Mouse (Mus musculus) stomach, embryonic 14.5 days (tissue): ENCODE data around the gene C730034F03Rik. TPM values are rescaled to one million over a fixed set of nuclear protein-coding genes. Genes with fewer than 3 reads are reported as not detected.

Experiments used
- ATAC-seq: fragments of 200-750 bp; cut with Nextera tagmentation; 2 replicates; pipeline ENCODE4 v1.8.0; 2017; ENCODE audit warnings: low read depth, moderate TSS enrichment; ENCODE audit not compliant: insufficient number of reproducible peaks, insufficient read depth, low FRiP score
- H3K27ac ChIP-seq: fragments of 300-500 bp; sonication (generic); 2 replicates; pipeline ENCODE4 v1.5.1; 2014; ENCODE audit warnings: mild to moderate bottlenecking, low read length, moderate library complexity, mixed read lengths
- H3K27me3 ChIP-seq: fragments of 300-500 bp; sonication (generic); 2 replicates; pipeline ENCODE4 v1.6.1; 2014; ENCODE audit warnings: low read length, control low read depth, mixed read lengths; ENCODE audit not compliant: control insufficient read depth, insufficient read depth
- H3K36me3 ChIP-seq: fragments of 300-500 bp; sonication (generic); 2 replicates; pipeline ENCODE4 v1.6.1; 2014; ENCODE audit warnings: mild to moderate bottlenecking, control low read depth, low read length, moderate library complexity, mixed read lengths; ENCODE audit not compliant: control insufficient read depth, insufficient read depth
- H3K4me1 ChIP-seq: fragments of 300-500 bp; sonication (generic); 2 replicates; pipeline ENCODE4 v1.6.1; 2014; ENCODE audit warnings: low read length, control low read depth, mixed read lengths; ENCODE audit not compliant: control insufficient read depth, insufficient read depth
- H3K4me2 ChIP-seq: fragments of 300-500 bp; sonication (generic); replicated peaks from 2 replicates; pipeline ENCODE4 v1.6.1; 2014; ENCODE audit warnings: low read depth, low read length, control low read depth
- H3K4me3 ChIP-seq: fragments of 300-500 bp; sonication (generic); 2 replicates; pipeline ENCODE4 v1.5.1; 2014; ENCODE audit warnings: low read depth, low read length, control low read depth
- H3K9ac ChIP-seq: fragments of 300-500 bp; sonication (generic); replicated peaks from 2 replicates; pipeline ENCODE4 v1.6.1; 2014; ENCODE audit warnings: low read depth, mild to moderate bottlenecking, control low read depth, low read length, moderate library complexity, mixed read lengths
- H3K9me3 ChIP-seq: fragments of 300-500 bp; sonication (generic); 2 replicates; pipeline ENCODE4 v1.6.1; 2016; ENCODE audit warnings: low read depth, low read length, control low read depth; ENCODE audit not compliant: control insufficient read depth
- WGBS: fragments of 180-500 bp; shearing (Covaris S2); extraction: QIAGEN DNeasy Blood & Tissue Kit; methylation state at CpG from one replicate; pipeline ENCODE4 v1.1.7; 2014; 5-methylcytosine and 5-hydroxymethylcytosine counted together
- polyA plus RNA-seq: library from polyadenylated mRNA; unstranded; fragments of >200 nt; fragmentation: Nextera tagmentation; extraction: Ambion mirVana; gene quantifications from 2 replicates; pipeline ENCODE4 v1.2.1, GENCODE M21; 2014

The C730034F03Rik gene
- polyA plus RNA-seq, 1 experiment from 2014 or later = 2.4 TPM

- no peak for ATAC-seq
- 66% methylated on average over 10 of the region's 10 CpGs for WGBS
Observed at GRCm38 (mm10) chr15:89460298-89460697, 30.9 kb downstream of the C730034F03Rik start.

GRCm38 (mm10) chr15:89461321-89461720 is 31.9 kb downstream of the C730034F03Rik start:
- Histone ChIP-seq H3K9ac (no peak overlapping the region), H3K4me1 (no peaks in the 10 kb centered on the region), H3K9me3 (no peaks in the 10 kb centered on the region), H3K36me3 (no peaks in the 10 kb centered on the region), H3K27ac (no peak overlapping the region), H3K4me2 (no peak overlapping the region), H3K4me3 (no peak overlapping the region), H3K27me3 (no peaks in the 10 kb centered on the region)
- ATAC-seq = no peak
- WGBS = 74% methylated on average over 15 of the region's 15 CpGs

More at GRCm38 (mm10) chr15:89460298-89460697, 30.9 kb downstream of the C730034F03Rik start:
- no peaks in the 10 kb centered on the region for H3K9me3 ChIP-seq
- no peaks in the 10 kb centered on the region for H3K36me3 ChIP-seq
- no peak overlapping the region for H3K4me2 ChIP-seq
- H3K4me3 ChIP-seq = no peak overlapping the region
- no peaks in the 10 kb centered on the region for H3K4me1 ChIP-seq
- no peaks in the 10 kb centered on the region for H3K27me3 ChIP-seq
- no peak overlapping the region for H3K9ac ChIP-seq
- H3K27ac ChIP-seq = no peak overlapping the region

DNA sequence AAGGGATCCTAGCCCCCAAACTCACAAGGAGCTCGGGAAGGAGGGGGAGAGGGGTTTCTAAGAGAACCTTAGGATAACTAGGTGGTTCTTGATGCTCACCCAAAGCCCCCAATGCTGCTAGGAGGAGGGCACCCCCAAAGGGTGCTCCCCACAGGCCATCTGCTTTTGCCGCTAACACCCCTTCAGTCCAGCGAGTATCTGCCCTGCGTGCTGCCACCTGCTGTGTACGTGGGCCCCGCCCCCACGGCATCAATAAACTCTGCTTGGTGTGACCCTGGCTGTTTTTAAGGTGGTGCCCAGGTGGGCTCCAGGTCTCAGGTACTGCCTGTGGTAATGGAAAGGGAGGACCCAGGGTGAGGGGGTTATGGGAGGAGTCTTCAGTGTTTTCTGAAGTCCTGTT is 32.8 kb downstream of the C730034F03Rik start:
- no peaks in the 10 kb centered on the region for H3K27me3 ChIP-seq
- H3K4me3 ChIP-seq = no peak overlapping the region
- no peaks in the 10 kb centered on the region for H3K4me1 ChIP-seq
- H3K27ac ChIP-seq = no peak overlapping the region
- H3K4me2 ChIP-seq = no peak overlapping the region
- H3K9me3 ChIP-seq = no peaks in the 10 kb centered on the region
- 70% methylated on average over 7 of the region's 7 CpGs for WGBS
- H3K9ac ChIP-seq = no peak overlapping the region
- no peak for ATAC-seq
- no peaks in the 10 kb centered on the region for H3K36me3 ChIP-seq

DNA sequence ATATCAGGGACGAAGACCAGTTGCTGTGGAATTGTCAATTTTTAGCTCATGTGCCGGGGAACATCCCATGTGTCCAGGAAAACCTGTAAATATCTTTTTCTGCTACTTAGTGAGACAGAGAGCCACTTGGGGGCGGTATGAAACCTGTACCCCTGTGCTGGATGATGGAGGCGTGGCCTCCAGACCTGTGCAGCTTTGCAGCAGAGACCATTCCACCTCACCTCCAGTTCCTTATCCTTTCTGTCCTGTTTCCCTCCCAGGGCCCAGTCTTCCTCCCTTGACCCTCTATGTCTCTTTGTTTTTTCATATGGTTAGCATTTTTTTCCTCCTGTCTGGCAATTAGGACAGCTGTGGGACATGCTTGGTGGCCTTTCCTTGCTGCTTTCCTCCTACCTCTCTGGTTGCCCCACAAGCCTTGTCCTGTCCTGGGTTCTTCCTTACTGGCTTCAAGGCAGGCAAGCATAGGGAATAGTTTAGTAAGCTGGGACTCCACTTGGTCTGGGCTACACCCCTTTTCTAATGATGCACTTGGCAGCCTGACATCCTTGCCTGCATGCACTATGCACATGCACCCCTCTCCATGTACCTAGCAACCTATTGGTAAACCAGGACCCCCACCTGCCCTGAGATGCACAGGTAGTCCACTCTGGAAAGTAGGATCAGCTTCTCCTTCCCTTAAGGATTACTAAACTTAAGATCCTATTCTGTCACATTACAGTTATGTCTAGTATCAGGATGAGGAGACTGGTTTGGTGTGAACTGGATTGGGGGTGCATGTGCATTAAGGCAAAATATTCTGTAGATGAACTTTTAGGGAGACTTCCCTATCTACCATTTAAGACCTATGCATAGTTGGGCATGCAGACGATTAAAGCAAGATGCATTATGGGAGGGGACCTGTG is 34.2 kb downstream of the C730034F03Rik start:
- no peaks in the 10 kb centered on the region for H3K9me3 ChIP-seq
- no peak overlapping the region for H3K4me3 ChIP-seq
- 47% methylated on average over 5 of the region's 5 CpGs for WGBS
- no peaks in the 10 kb centered on the region for H3K4me1 ChIP-seq
- no peaks in the 10 kb centered on the region for H3K36me3 ChIP-seq
- no peak for ATAC-seq
- H3K27me3 ChIP-seq = no peaks in the 10 kb centered on the region
- no peak overlapping the region for H3K9ac ChIP-seq
- no peak overlapping the region for H3K27ac ChIP-seq
- no peak overlapping the region for H3K4me2 ChIP-seq

DNA sequence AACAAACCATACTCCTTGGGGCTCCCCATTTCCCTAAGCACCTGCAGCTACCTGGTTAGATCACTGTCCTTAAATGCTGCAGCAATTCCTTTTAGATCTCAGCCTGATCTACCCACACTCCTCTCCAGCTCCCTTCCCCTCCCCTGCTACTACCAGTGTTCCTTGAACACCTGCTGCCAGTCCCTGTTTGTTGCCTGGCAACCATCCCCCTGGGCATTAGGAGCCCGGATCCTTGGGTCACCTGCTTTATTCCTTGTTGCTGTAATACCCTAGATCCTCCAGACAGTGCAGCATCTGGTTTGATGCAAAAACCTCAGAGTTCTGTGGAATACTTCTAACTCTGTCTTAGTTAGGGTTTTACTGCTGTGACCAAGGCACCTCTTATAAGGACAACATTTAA is 35.7 kb downstream of the C730034F03Rik start:
- Histone ChIP-seq H3K4me2 (no peak overlapping the region), H3K27me3 (no peaks in the 10 kb centered on the region), H3K27ac (no peak overlapping the region), H3K4me3 (no peak overlapping the region), H3K9ac (no peak overlapping the region), H3K36me3 (no peaks in the 10 kb centered on the region), H3K4me1 (no peaks in the 10 kb centered on the region), H3K9me3 (no peaks in the 10 kb centered on the region)
- 7% methylated on average over 1 of the region's 1 CpGs for WGBS
- ATAC-seq = no peak

GRCm38 (mm10) chr15:89468577-89468976 is 39.2 kb downstream of the C730034F03Rik start:
- 33% methylated on average over 2 of the region's 2 CpGs for WGBS
- no peak overlapping the region for H3K27ac ChIP-seq

DNA sequence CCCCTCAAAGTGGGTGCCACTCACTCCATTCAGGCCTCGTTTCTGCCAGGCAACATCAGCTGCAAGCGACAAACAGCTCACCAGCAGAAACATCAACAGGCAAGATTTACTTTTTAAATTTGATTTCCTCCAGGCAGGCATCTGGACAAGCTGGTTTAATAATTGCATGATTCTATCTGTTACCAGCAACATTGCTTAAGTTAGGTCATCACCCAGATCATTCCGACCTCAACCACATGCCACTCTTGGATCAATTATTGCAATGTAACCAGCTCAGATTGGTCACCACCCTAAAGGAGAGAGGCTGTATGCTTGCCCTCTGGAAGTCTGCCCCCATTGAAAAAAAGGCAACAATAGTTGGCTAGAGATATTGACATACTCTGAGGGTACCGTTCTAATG is 42.1 kb downstream of the C730034F03Rik start:
- H3K27ac ChIP-seq = no peak overlapping the region
- H3K9me3 ChIP-seq = no peaks in the 10 kb centered on the region
- no peaks in the 10 kb centered on the region for H3K27me3 ChIP-seq
- 87% methylated on average over 4 of the region's 4 CpGs for WGBS
- H3K4me1 ChIP-seq = peaks cover 4% of the 10 kb centered on the region
- H3K9ac ChIP-seq = no peak overlapping the region
- H3K4me2 ChIP-seq = no peak overlapping the region
- no peak overlapping the region for H3K4me3 ChIP-seq
- no peaks in the 10 kb centered on the region for H3K36me3 ChIP-seq
- ATAC-seq = no peak

More at GRCm38 (mm10) chr15:89468577-89468976, 39.2 kb downstream of the C730034F03Rik start:
- no peaks in the 10 kb centered on the region for H3K9me3 ChIP-seq
- H3K36me3 ChIP-seq = no peaks in the 10 kb centered on the region
- H3K9ac ChIP-seq = no peak overlapping the region
- H3K4me1 ChIP-seq = no peaks in the 10 kb centered on the region
- H3K27me3 ChIP-seq = no peaks in the 10 kb centered on the region
- no peak overlapping the region for H3K4me3 ChIP-seq
- no peak for ATAC-seq
- no peak overlapping the region for H3K4me2 ChIP-seq

DNA sequence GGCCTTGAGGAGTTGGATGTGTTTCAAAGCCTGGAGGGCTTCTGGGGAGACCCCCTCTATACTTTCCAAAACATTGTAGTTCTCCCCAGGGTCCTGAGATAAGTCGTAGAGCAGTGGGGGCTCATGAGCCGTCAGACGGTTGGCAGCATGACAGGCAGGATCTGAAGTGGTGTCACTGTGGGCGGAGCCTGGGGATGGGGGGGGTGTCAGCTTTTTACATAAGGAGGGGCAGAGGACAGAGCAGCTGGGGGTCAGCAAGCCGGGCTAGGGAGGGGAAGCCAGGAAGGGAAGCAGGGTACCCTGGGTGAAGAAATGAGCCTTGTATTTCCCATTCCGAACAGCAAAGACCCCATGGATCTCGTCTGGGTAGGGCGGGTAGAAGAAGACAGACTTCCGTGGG is 44.0 kb downstream of the C730034F03Rik start:
- Histone ChIP-seq H3K4me3 (no peak overlapping the region), H3K4me1 (peaks cover 4% of the 10 kb centered on the region), H3K4me2 (no peak overlapping the region), H3K9me3 (no peaks in the 10 kb centered on the region), H3K27me3 (no peaks in the 10 kb centered on the region), H3K27ac (no peak overlapping the region), H3K9ac (no peak overlapping the region), H3K36me3 (no peaks in the 10 kb centered on the region)
- no peak for ATAC-seq
- WGBS = 85% methylated on average over 9 of the region's 9 CpGs
